Mouse (Mus musculus) CD4-positive, CD25-positive, alpha-beta regulatory T cell, adult 9 weeks (primary cell): Measurements from ENCODE around the gene Pipox. TPM values are rescaled to one million over a fixed set of nuclear protein-coding genes. Genes with fewer than 3 reads are reported as not detected.

Experiments used
- polyA plus RNA-seq: library from polyadenylated mRNA; unstranded; fragments of 100-300 nt; shearing (Covaris generic); gene quantifications from one replicate; pipeline ENCODE4 v1.2.1, GENCODE M21; 2017

Pipox gene
- polyA plus RNA-seq, result 1.8 TPM

GRCm38 (mm10) chr11:77893787-77894718, at the start of gene Pipox:
TSS of gene Pipox (minus strand) at chr11:77894096.

GRCm38 (mm10) chr11:77930751-77931540, 37.0 kb upstream of the Pipox start, which contains the start of gene Sez6:
TSS of gene Sez6 (plus strand) at chr11:77930800.

Other genes starting within 250 kb of the Pipox start
- 83.4 TPM for gene Nufip2, start 207.9 kb downstream of the Pipox start, polyA plus RNA-seq
- gene Cryba1, start 168.8 kb downstream of the Pipox start, polyA plus RNA-seq, result 0.20 TPM
- 69.4 TPM for gene Myo18a, start 130.8 kb downstream of the Pipox start, polyA plus RNA-seq
- 0.51 TPM for gene Gm10277, start 106.3 kb downstream of the Pipox start, polyA plus RNA-seq
- gene Sez6, start 36.7 kb upstream of the Pipox start, polyA plus RNA-seq, result not detected
- gene Phf12, start 88.7 kb upstream of the Pipox start, polyA plus RNA-seq, result 22.2 TPM
- 1.2 TPM for gene Dhrs13, start 138.2 kb upstream of the Pipox start, polyA plus RNA-seq
- gene Flot2, start 143.8 kb upstream of the Pipox start, polyA plus RNA-seq, result 20.2 TPM
- 44.0 TPM for gene Eral1, start 186.3 kb upstream of the Pipox start, polyA plus RNA-seq
- 29.0 TPM for gene Fam222b, start 200.6 kb upstream of the Pipox start, polyA plus RNA-seq